Mouse (Mus musculus) kidney, adult 2 months (tissue): ENCODE measurements around the gene Chchd5.

ENCODE experiments used
- CTCF ChIP-seq: fragments of 200-500 bp; conservative IDR thresholded peaks from 2 replicates; pipeline ENCODE4 v1.5.1; 2011; ENCODE audit warnings: low read depth, mild to moderate bottlenecking, control low read depth, low read length, moderate library complexity, mixed read lengths; ENCODE audit not compliant: insufficient read depth, insufficient read length
- POLR2A ChIP-seq: fragments of 200-500 bp; IDR thresholded peaks from one replicate; pipeline ENCODE4 v1.6.1; 2011; ENCODE audit warnings: low read depth, low read length, control low read depth

GRCm38 (mm10) chr2:129093926-129094724 is 35.4 kb upstream of the Chchd5 start:
- TF ChIP-seq CTCF (peak; percentile 52), POLR2A (no peak)
